Mouse (Mus musculus) forebrain, postnatal 0 days (tissue): ENCODE data around the gene Dtx4. TPM values are rescaled to one million over a fixed set of nuclear protein-coding genes. Genes with fewer than 3 reads are reported as not detected.

ENCODE experiments used
- ATAC-seq: fragments of 200-750 bp; cut with Nextera tagmentation; 2 replicates; pipeline ENCODE4 v1.8.0; 2017; ENCODE audit warnings: mild to moderate bottlenecking, moderate library complexity
- DNase-seq: peaks from one replicate; pipeline ENCODE4 v3.0.0-alpha.2; 2015
- H3K27ac ChIP-seq: fragments of 300-500 bp; sonication (generic); 2 replicates; pipeline ENCODE4 v1.5.1; 2014; ENCODE audit warnings: low read depth, mild to moderate bottlenecking, antibody characterized with exemption, low read length, moderate library complexity, mixed read lengths
- H3K27me3 ChIP-seq: fragments of 300-500 bp; sonication (generic); 2 replicates; pipeline ENCODE4 v1.6.1; 2014; ENCODE audit warnings: mild to moderate bottlenecking, low read length, mixed read lengths; ENCODE audit not compliant: insufficient read depth
- H3K36me3 ChIP-seq: fragments of 300-500 bp; sonication (generic); 2 replicates; pipeline ENCODE4 v1.6.1; 2014; ENCODE audit warnings: mild to moderate bottlenecking, moderate library complexity; ENCODE audit not compliant: insufficient read depth
- H3K4me1 ChIP-seq: fragments of 300-500 bp; sonication (generic); 2 replicates; pipeline ENCODE4 v1.6.1; 2014; ENCODE audit warnings: antibody characterized with exemption; ENCODE audit not compliant: insufficient read depth
- H3K4me2 ChIP-seq: fragments of 300-500 bp; sonication (generic); 2 replicates; pipeline ENCODE4 v1.6.1; 2014; ENCODE audit warnings: low read depth, mild to moderate bottlenecking, moderate library complexity
- H3K4me3 ChIP-seq: fragments of 300-500 bp; sonication (generic); 2 replicates; pipeline ENCODE4 v1.5.1; 2014; ENCODE audit warnings: low read depth, low read length, mixed read lengths
- H3K9ac ChIP-seq: fragments of 300-500 bp; sonication (generic); 2 replicates; pipeline ENCODE4 v1.6.1; 2014; ENCODE audit warnings: mild to moderate bottlenecking
- H3K9me3 ChIP-seq: fragments of 300-500 bp; sonication (generic); 2 replicates; pipeline ENCODE4 v1.6.1; 2016; ENCODE audit warnings: low read length
- CTCF ChIP-seq: sonication (generic); IDR thresholded peaks from 2 replicates; pipeline ENCODE4 v1.5.1; 2016; ENCODE audit warnings: antibody characterized with exemption, control low read depth, low read depth
- WGBS: fragments of 180-500 bp; shearing (Covaris S2); extraction: QIAGEN DNeasy Blood & Tissue Kit; methylation state at CpG from one replicate; pipeline ENCODE4 v1.1.7; 2014; 5-methylcytosine and 5-hydroxymethylcytosine counted together
- polyA plus RNA-seq: library from polyadenylated mRNA; unstranded; fragments of >200 nt; fragmentation: Nextera tagmentation; extraction: Ambion mirVana; gene quantifications from 2 replicates; pipeline ENCODE4 v1.2.1, GENCODE M21; 2015
- total RNA-seq: library from RNA; depleted of rRNA; stranded (reverse); fragments of >200 nt; gene quantifications from 2 replicates; pipeline ENCODE4 v1.2.3, GENCODE M21; 2014

Dtx4 gene
- total and polyA plus RNA-seq, 2 experiments from 2014 or later, result 20.6 to 48.8 TPM

- no peaks in the 10 kb centered on the region for H3K36me3 ChIP-seq
- H3K4me3 ChIP-seq, result no peak overlapping the region
- DNase-seq (no peak), ATAC-seq (no peak)
- H3K9me3 ChIP-seq, result no peaks in the 10 kb centered on the region
- H3K4me2 ChIP-seq, result no peak overlapping the region
- TF ChIP-seq CTCF, result no peak
- H3K27ac ChIP-seq, result no peak overlapping the region
- no peaks in the 10 kb centered on the region for H3K4me1 ChIP-seq
- H3K9ac ChIP-seq, result no peak overlapping the region
- 67% methylated on average over 1 of the region's 1 CpGs for WGBS
- H3K27me3 ChIP-seq, result no peaks in the 10 kb centered on the region
These were observed 61.7 kb downstream of the Dtx4 start for GRCm38 (mm10) chr19:12439581-12439980.

- Histone ChIP-seq H3K27me3 (no peaks in the 10 kb centered on the region), H3K4me1 (no peaks in the 10 kb centered on the region), H3K4me2 (no peak overlapping the region), H3K9ac (no peak overlapping the region), H3K36me3 (no peaks in the 10 kb centered on the region), H3K27ac (no peak overlapping the region), H3K9me3 (no peaks in the 10 kb centered on the region), H3K4me3 (no peak overlapping the region)
- ATAC-seq, result no peak
- no peak for TF ChIP-seq CTCF
- WGBS, result 86% methylated on average over 4 of the region's 4 CpGs
- DNase-seq, result no peak
These were observed 65.3 kb downstream of the Dtx4 start for GRCm38 (mm10) chr19:12435750-12436524.

GRCm38 (mm10) chr19:12435011-12435416 is 66.2 kb downstream of the Dtx4 start:
- TF ChIP-seq CTCF, result no peak
- Histone ChIP-seq H3K9ac (no peak overlapping the region), H3K27ac (no peak overlapping the region), H3K4me2 (no peak overlapping the region), H3K9me3 (no peaks in the 10 kb centered on the region), H3K4me3 (no peak overlapping the region), H3K36me3 (no peaks in the 10 kb centered on the region), H3K27me3 (no peaks in the 10 kb centered on the region), H3K4me1 (no peaks in the 10 kb centered on the region)
- 87% methylated on average over 4 of the region's 4 CpGs for WGBS
- DNase-seq (no peak), ATAC-seq (no peak)

GRCm38 (mm10) chr19:12433033-12433432 is 68.2 kb downstream of the Dtx4 start:
- TF ChIP-seq CTCF, result peak; percentile 65
- Histone ChIP-seq H3K9me3 (no peaks in the 10 kb centered on the region), H3K4me1 (no peaks in the 10 kb centered on the region), H3K9ac (no peak overlapping the region), H3K36me3 (no peaks in the 10 kb centered on the region), H3K4me3 (no peak overlapping the region), H3K4me2 (no peak overlapping the region), H3K27me3 (no peaks in the 10 kb centered on the region), H3K27ac (no peak overlapping the region)
- ATAC-seq, result peak; percentile 34; the same call in 1 of the 2 replicates
- 0% methylated on average over 2 of the region's 2 CpGs for WGBS
- DNase-seq, result peak; percentile 43

- ATAC-seq (no peak), DNase-seq (no peak)
- H3K9me3 ChIP-seq, result no peaks in the 10 kb centered on the region
- H3K36me3 ChIP-seq, result no peaks in the 10 kb centered on the region
- TF ChIP-seq CTCF, result no peak
- no peak within 1 kb of the TSS for H3K4me2 ChIP-seq
- WGBS, result 95% methylated on average over 6 of the region's 6 CpGs
- no peak within 1 kb of the TSS for H3K4me3 ChIP-seq
- H3K27ac ChIP-seq, result no peak within 1 kb of the TSS
- H3K9ac ChIP-seq, result no peak within 1 kb of the TSS
- H3K27me3 ChIP-seq, result no peaks in the 10 kb centered on the region
- no peaks in the 10 kb centered on the region for H3K4me1 ChIP-seq
These were observed 73.6 kb downstream of the Dtx4 start, which contains the start of gene Pfpl for GRCm38 (mm10) chr19:12427605-12428004. Gene Pfpl, plus strand, starts transcription at chr19:12427905.

GRCm38 (mm10) chr19:12427101-12427500 is 74.2 kb downstream of the Dtx4 start:
- TF ChIP-seq CTCF, result no peak
- 89% methylated on average over 5 of the region's 5 CpGs for WGBS
- Histone ChIP-seq H3K4me2 (no peak overlapping the region), H3K36me3 (no peaks in the 10 kb centered on the region), H3K9ac (no peak overlapping the region), H3K27ac (no peak overlapping the region), H3K9me3 (no peaks in the 10 kb centered on the region), H3K4me3 (no peak overlapping the region), H3K4me1 (no peaks in the 10 kb centered on the region), H3K27me3 (no peaks in the 10 kb centered on the region)
- DNase-seq (no peak), ATAC-seq (no peak)

GRCm38 (mm10) chr19:12421680-12422079 is 79.6 kb downstream of the Dtx4 start:
- Histone ChIP-seq H3K9me3 (no peaks in the 10 kb centered on the region), H3K4me2 (no peak overlapping the region), H3K27me3 (no peaks in the 10 kb centered on the region), H3K36me3 (no peaks in the 10 kb centered on the region), H3K4me1 (no peaks in the 10 kb centered on the region), H3K9ac (no peak overlapping the region), H3K27ac (no peak overlapping the region), H3K4me3 (no peak overlapping the region)
- DNase-seq (no peak), ATAC-seq (no peak)
- WGBS, result 82% methylated on average over 1 of the region's 1 CpGs
- no peak for TF ChIP-seq CTCF
